ENCODE assay signal across 8 mouse cellular contexts in the genomic region with DNA sequence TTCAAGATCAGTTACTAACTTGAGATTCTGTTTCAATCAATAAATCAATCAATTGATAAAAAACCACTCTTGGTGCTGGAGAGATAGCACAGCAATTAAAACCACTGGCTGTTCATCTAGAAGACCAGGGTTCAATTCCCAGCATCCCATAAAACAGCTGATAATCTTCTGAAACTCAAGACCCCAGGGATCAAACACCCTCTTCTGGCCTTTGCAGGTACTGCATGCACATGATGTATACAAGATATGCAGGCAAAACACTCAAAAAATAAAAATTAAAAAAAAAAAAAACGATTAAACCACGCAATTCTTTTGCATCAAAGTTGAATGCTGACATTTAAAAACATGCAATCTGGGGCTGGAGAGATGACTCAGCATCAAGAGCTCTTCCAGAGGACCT. TPM values are rescaled to one million over a fixed set of nuclear protein-coding genes. Genes with fewer than 3 reads are reported as not detected.
DNase-seq lines count a peak whose midpoint lies in the region; ATAC-seq and TF ChIP-seq lines count a peak whose summit lies in the region.
"Had no signal": no experiment of that assay in that cellular context is flagged by ENCODE, and none has a peak within 500 bp of the region (broad histone marks: within the 10 kb centered on the region; RNA-seq: fewer than 3 reads in every experiment).

No protein-coding gene starts in this region.

- 96% methylated on average over 2 of the region's 2 CpGs for WGBS in hindbrain, postnatal 0 days
- 90% methylated on average over 2 of the region's 2 CpGs for WGBS in hindbrain, embryonic 10.5 days

- H3K9ac ChIP-seq in hindbrain, postnatal 0 days (replicated peaks; ENCODE audit: low read length), result no peak overlapping the region

- H3K36me3 ChIP-seq in hindbrain, postnatal 0 days (ENCODE audit: insufficient read depth, low read length), result peaks cover 17% of the 10 kb centered on the region
- peaks cover 57% of the 10 kb centered on the region for H3K36me3 ChIP-seq in hindbrain, embryonic 10.5 days

- peak; percentile 28 for TF ChIP-seq CTCF in hindbrain, postnatal 0 days (IDR thresholded peaks at IDR 0.05; ENCODE audit: low read depth)

- H3K4me3 ChIP-seq in hindbrain, postnatal 0 days (ENCODE audit: low read length), result no peak overlapping the region
- no peak overlapping the region for H3K4me3 ChIP-seq in hindbrain, embryonic 10.5 days

- ATAC-seq in hindbrain, postnatal 0 days, result no peak
- ATAC-seq: activated CD4-positive, CD25-positive, alpha-beta regulatory T cell, adult 4 months had no signal

- H3K27me3 ChIP-seq in hindbrain, postnatal 0 days (ENCODE audit: insufficient read depth, low read length), result no peaks in the 10 kb centered on the region
- no peaks in the 10 kb centered on the region for H3K27me3 ChIP-seq in hindbrain, embryonic 10.5 days (ENCODE audit: insufficient read depth, poor library complexity, severe bottlenecking)

- no peak overlapping the region for H3K27ac ChIP-seq in hindbrain, postnatal 0 days
- no peak overlapping the region for H3K27ac ChIP-seq in hindbrain, embryonic 10.5 days

- H3K9me3 ChIP-seq in hindbrain, postnatal 0 days (ENCODE audit: low read length), result no peaks in the 10 kb centered on the region
- H3K9me3 ChIP-seq in hindbrain, embryonic 10.5 days, result peaks cover 16% of the 10 kb centered on the region

- DNase-seq in hindbrain, postnatal 0 days (ENCODE audit: low spot score), result no peak
- no peak for DNase-seq in hindbrain, embryonic 10.5 days (ENCODE audit: low spot score)
- DNase-seq in thymus, postnatal 0 days (ENCODE audit: low spot score), result peak; percentile 14
- no peak for DNase-seq in thymus, postnatal 36 days
- peak; percentile 72 for DNase-seq in ZHBTc4 (ENCODE audit: low read depth, low spot score)
- no peak for DNase-seq in testis, postnatal 14 days (ENCODE audit: low spot score)
- no peak for DNase-seq in adrenal gland, postnatal 10 days

- H3K4me1 ChIP-seq in hindbrain, postnatal 0 days (ENCODE audit: insufficient read depth, low read length), result peaks cover 6% of the 10 kb centered on the region; the same call in 1 of the 2 replicates
- peaks cover 17% of the 10 kb centered on the region for H3K4me1 ChIP-seq in hindbrain, embryonic 10.5 days (replicated peaks)

- H3K4me2 ChIP-seq in hindbrain, postnatal 0 days (ENCODE audit: low read depth, low read length), result no peak overlapping the region

RNA-seq across cellular contexts. Expression of a gene that starts 2.6 kb away (rescaled TPM):
- 6.8 and 10.2 TPM in 2 replicates for total RNA-seq in hindbrain, postnatal 0 days (2014; rRNA removed)
- polyA plus RNA-seq in hindbrain, postnatal 0 days (2015; fragmentation: Nextera tagmentation; extraction: Ambion mirVana), result 7.1 and 7.6 TPM in 2 replicates
- polyA plus RNA-seq in hindbrain, embryonic 10.5 days (2016; fragmentation: Nextera tagmentation; extraction: Ambion mirVana), result 97.9 and 115 TPM in 2 replicates
- 63.0 and 74.3 TPM in 2 replicates for polyA plus RNA-seq in thymus, postnatal 0 days (2015; fragmentation: Nextera tagmentation; extraction: Ambion mirVana)
- 10 to 100 TPM in 1 of 2 experiments, 1 to 10 TPM in 1; 10.0 to 15.9 TPM for total RNA-seq in adrenal gland, postnatal 10 days (2021)

RNA-seq across cellular contexts. Expression of a gene that starts 28.0 kb away (rescaled TPM):
- total RNA-seq in hindbrain, postnatal 0 days (2014; rRNA removed), result 18.5 and 19.3 TPM in 2 replicates
- 9.8 and 10.2 TPM in 2 replicates for polyA plus RNA-seq in hindbrain, postnatal 0 days (2015; fragmentation: Nextera tagmentation; extraction: Ambion mirVana)
- 19.3 and 22.4 TPM in 2 replicates for polyA plus RNA-seq in hindbrain, embryonic 10.5 days (2016; fragmentation: Nextera tagmentation; extraction: Ambion mirVana)
- polyA plus RNA-seq in thymus, postnatal 0 days (2015; fragmentation: Nextera tagmentation; extraction: Ambion mirVana), result 6.9 and 8.0 TPM in 2 replicates
- 1 to 10 TPM; 7.2 to 9.8 TPM for total RNA-seq in adrenal gland, postnatal 10 days (2021)

RNA-seq across cellular contexts. Expression of a gene that starts 39.3 kb away (rescaled TPM):
- 26.9 and 32.5 TPM in 2 replicates for total RNA-seq in hindbrain, postnatal 0 days (2014; rRNA removed)
- polyA plus RNA-seq in hindbrain, postnatal 0 days (2015; fragmentation: Nextera tagmentation; extraction: Ambion mirVana), result 4.1 and 4.3 TPM in 2 replicates
- 4.8 and 7.3 TPM in 2 replicates for polyA plus RNA-seq in hindbrain, embryonic 10.5 days (2016; fragmentation: Nextera tagmentation; extraction: Ambion mirVana)
- 0.19 and 0.29 TPM in 2 replicates for polyA plus RNA-seq in thymus, postnatal 0 days (2015; fragmentation: Nextera tagmentation; extraction: Ambion mirVana)
- 1 to 10 TPM; 3.1 to 4.2 TPM for total RNA-seq in adrenal gland, postnatal 10 days (2021)
- polyA plus RNA-seq: activated CD4-positive, CD25-positive, alpha-beta regulatory T cell, adult 4 months had no signal

RNA-seq across cellular contexts. Expression of a gene that starts 43.3 kb away (rescaled TPM):
- total RNA-seq in hindbrain, postnatal 0 days (2014; rRNA removed), result 145 and 151 TPM in 2 replicates
- 21.1 and 22.8 TPM in 2 replicates for polyA plus RNA-seq in hindbrain, postnatal 0 days (2015; fragmentation: Nextera tagmentation; extraction: Ambion mirVana)
- polyA plus RNA-seq in hindbrain, embryonic 10.5 days (2016; fragmentation: Nextera tagmentation; extraction: Ambion mirVana), result 6.0 and 6.4 TPM in 2 replicates
- polyA plus RNA-seq in thymus, postnatal 0 days (2015; fragmentation: Nextera tagmentation; extraction: Ambion mirVana), result 1.4 and 1.5 TPM in 2 replicates
- 10 to 100 TPM; 12.0 to 16.4 TPM for total RNA-seq in adrenal gland, postnatal 10 days (2021)

Comparison
In these comparisons a context has a peak if more than half of its experiments do, and no peak if none do; other contexts are left out.
1. DNase-seq: peak in thymus, postnatal 0 days (single experiment) and ZHBTc4 (single experiment); none in hindbrain, postnatal 0 days (single experiment), hindbrain, embryonic 10.5 days (single experiment), thymus, postnatal 36 days (0 of 2), testis, postnatal 14 days (single experiment) and adrenal gland, postnatal 10 days (single experiment).